Mouse (Mus musculus): ENCODE data around the gene Rnf150.

DNA sequence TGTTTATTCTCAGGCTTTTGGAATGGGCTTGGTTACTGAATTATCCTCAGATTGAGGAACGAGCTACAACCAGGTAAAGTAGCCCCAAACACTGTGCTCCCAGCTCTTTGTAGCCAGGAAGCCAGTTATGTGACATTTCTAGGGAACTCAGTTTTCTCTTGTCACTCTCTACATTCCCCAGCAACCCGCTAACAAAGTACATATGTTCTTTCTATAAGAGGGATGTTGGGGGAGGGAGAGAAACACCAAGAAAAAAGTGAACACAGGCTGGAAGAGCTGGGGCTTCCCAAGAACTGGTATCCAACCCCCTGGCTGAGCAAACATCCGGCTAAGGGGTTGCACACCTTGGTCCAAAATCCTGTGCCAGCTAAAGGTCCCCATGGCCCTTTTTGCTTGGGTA is 82.7 kb downstream of the Rnf150 start:
- TF ChIP-seq CTCF (IDR thresholded peaks at IDR 0.05; ENCODE audit: low read depth, low read length) (no peak), POLR2A (IDR thresholded peaks at IDR 0.05; ENCODE audit: extremely low read depth, insufficient read depth, low read length) (no peak)

Measured in liver, adult 2 months (tissue).